Mouse (Mus musculus): ENCODE results near the gene Ehd4.

Gene Ehd4

GRCm38 (mm10) chr2:120154361-120154894, at the start of gene Ehd4:
Gene Ehd4 (minus strand): TSS chr2:120154606.
- DNase-seq (ENCODE audit: low spot score) = peak; percentile 98

DNA sequence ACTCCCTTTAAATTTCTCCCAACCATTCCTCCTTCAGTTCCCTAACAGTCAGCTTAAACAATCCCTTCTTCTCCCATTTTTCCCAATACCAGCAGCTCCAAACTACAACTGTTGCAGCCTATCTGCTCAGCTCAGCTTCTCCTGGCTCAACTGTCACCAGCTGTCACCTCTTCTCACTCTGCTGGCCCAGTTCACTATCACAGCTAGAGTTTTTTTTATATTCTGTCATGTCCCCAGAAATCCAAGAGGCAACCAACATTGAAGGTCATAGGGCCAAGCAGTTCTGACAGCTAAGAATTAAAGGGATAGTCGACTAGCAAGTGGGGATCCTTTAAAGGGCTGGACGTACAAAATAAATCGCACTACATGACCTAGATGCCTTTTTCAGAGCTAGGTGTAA, 49.3 kb upstream of the Ehd4 start:
- no peak for DNase-seq (ENCODE audit: low spot score)

DNA sequence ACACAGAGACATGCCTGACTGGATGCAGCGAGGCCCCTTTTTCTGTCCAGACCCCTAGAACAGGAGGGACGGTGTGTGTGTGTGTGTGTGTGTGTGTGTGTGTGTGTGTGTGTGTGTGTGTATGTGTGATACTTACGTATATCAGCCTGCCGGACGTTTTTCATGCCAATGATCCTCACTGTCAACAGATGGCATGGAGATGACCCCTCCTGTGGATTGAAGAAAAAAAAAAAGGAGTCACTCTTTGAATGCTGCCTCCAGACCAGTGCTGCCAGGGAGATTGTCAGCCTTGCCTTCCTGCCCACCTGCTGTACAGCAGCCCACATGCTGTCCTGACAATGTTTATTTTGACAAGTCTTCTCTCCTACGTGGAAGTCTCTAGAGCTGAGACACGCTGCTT, 45.7 kb upstream of the Ehd4 start:
- no peak for DNase-seq (ENCODE audit: low spot score)

DNA sequence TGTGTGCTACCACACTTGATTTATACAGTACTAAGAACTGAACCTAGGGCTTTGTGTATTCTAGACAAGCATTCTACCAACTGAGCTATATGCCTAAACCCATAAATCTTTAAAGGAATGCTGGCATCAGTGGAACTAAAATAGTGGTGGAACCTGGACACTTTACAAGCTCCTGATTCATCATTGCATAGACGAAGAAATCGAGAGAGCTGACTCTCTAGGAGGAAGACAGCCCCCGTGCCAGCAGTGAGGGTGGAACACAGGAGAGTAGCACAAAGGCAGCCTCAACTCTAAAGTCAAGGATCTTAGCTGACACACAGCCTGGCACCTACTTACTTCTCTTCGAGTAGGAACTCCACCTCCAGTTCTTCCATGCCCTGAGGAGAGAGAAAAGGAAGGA, 33.8 kb upstream of the Ehd4 start:
- no peak for DNase-seq (ENCODE audit: low spot score)

- no peak for DNase-seq (ENCODE audit: low spot score)
These were observed 33.2 kb upstream of the Ehd4 start for GRCm38 (mm10) chr2:120187583-120187982.

- no peak for DNase-seq (ENCODE audit: low spot score)
These were observed 31.3 kb upstream of the Ehd4 start for GRCm38 (mm10) chr2:120185527-120186276.

DNA sequence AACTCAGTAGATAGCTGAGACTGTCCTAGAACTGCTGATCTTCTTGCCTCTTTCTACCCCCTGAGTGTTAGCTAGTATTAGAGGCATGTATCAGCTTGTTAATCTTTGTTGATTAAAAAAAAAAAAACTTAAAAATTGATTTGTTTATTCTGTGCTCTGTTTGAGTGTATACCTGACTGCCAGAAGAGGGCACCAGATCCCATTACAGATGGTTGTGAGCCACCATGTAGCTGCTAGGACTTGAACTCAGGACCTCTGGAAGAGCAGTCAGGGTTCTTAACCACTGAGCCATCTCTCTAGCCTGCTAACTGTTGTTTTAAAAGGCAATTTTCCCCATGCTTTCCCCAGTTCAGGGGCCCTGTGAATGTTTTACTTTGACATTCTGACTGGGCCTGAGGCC, 24.5 kb upstream of the Ehd4 start:
- no peak for DNase-seq (ENCODE audit: low spot score)

DNA sequence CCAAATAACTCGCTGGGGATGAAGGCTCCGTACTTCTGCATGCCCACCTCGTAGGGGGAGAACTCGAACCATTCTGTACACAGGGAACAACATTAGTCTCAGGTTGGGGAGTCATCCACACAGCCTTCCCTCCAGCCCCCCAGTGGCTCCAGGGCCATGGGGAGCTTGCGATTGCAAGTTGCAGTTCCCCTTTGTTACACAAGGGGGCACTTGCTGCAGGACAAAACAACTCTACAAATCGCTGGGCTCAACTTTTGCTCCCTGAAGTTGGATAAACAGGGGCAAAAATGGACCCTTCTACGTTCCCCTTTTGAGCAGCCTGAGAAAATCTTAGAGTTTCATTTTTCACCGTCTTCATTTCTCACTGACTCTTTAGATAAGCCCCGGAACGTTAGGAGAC, 19.3 kb upstream of the Ehd4 start:
- no peak for DNase-seq (ENCODE audit: low spot score)

DNA sequence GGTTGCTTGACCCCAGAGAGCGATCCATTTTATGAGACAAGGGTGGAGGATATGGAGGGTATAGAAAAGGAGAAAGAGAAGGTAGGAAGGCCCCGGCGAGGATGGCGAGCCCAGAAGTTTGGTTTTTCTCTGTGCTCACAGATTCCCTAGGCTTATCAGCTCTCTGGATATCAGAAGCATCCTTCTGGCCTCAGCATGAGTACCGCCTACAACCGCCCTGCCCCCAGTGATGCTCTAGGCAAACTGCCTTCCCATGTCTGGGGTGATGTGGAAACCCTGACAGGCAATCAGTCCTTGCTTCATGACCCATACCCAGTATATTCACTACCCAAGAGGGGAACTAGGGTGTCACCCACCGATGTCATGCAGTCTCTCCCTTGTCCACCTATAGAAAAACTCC, 17.0 kb upstream of the Ehd4 start:
- no peak for DNase-seq (ENCODE audit: low spot score)

- no peak for DNase-seq (ENCODE audit: low spot score)
These were observed 16.3 kb upstream of the Ehd4 start for GRCm38 (mm10) chr2:120170726-120171125.

- DNase-seq (ENCODE audit: low spot score) = no peak
These were observed 15.0 kb upstream of the Ehd4 start for GRCm38 (mm10) chr2:120169382-120169781.

DNA sequence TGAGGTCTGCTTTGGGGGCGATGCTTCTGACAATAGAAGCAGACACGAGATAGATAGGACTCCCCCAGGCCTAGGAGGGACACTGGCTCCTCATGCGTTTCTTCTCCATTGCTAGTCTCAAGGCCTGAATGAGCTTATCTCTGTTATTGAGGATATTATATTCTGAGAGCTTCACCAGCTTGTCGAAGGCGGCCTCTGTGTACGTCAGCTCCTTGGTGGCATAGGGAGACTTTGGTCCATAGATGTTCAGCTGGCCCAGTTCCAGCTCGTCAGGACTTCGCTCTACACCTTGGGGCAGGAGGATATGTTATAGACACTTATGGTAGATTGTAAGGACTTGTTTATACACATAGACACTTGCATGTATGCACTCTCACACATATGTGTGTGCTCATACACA, 13.4 kb upstream of the Ehd4 start:
- no peak for DNase-seq (ENCODE audit: low spot score)

GRCm38 (mm10) chr2:120165474-120165873, 11.1 kb upstream of the Ehd4 start:
- DNase-seq (ENCODE audit: low spot score) = no peak

DNA sequence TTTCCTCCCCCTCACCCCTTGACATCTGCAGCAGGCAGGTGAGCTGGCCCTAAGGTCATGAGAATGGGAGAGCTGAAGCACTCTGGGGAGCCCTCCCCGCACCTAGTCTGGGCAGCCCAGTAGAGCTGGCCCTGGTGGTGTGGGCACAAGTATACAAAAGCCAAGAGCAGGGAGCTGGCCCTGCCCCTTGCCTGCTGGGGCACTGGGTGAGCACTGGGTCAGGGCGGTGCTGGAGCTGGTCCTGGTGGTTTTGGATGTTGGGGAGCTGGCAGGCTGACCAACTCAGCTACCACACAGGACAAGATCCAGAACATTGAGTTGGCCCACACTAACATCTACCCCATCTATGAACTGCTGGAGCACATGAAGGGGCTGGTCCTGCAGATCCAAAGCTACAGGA, 5.0 kb upstream of the Ehd4 start:
- no peak for DNase-seq (ENCODE audit: low spot score)

- DNase-seq (ENCODE audit: low spot score) = no peak
These were observed 4.4 kb upstream of the Ehd4 start for GRCm38 (mm10) chr2:120158846-120159245.

GRCm38 (mm10) chr2:120158016-120158415, 3.6 kb upstream of the Ehd4 start:
- DNase-seq (ENCODE audit: low spot score) = no peak

DNA sequence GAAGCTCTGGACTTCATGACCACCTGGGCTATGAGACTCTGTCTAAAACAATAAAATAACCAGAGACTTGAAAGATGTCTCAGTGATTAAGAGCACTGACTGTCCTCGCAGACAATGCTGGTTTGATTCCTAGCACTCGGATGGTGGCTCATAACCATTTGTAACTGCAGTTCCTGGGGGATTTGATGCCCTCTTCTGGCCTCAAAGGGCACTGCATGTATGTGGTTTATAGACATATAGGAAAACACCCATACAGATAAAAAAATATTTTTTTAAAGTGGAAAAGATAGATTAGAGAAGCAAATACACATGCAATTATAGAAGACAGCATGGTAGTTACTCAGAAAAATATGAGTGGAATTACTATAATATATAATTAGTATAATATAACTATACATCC, 3.2 kb upstream of the Ehd4 start:
- no peak for DNase-seq (ENCODE audit: low spot score)

DNA sequence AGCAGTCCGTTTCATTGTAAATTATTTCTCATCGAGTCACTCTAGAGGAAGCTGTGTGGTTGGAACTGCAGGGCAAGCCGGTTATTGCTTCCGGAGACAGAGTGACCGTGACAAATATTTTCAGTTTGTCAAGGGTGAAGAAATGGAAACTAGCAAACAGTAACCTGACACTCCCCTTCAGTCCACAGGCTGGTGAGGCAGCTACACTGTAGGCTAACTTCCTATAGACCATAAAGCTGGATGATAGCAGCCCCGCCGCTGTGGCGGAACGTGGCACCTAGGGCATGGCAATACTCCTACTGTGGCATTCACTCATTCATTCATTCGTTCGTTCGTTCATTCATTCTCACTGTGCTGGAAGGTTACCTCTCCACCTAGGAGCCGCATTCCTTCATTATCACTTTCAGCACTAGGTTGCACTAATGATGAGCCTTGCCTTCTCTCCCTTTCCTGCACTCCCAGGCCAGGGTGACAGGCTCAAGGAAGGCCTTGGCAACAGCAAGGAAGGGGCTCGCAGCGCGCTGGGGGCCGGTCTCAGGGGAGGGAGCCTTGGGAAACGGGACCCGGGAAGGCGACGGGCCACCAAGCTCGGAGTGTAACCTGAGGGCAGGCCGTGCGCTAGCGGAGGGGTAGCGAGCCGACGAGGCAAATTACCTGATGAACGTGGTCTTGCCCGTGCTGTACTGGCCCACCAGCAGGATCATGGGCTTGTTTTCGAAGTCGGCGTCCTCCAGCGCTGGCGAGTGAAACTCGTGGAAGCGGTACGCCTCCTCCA, 633 bp downstream of the Ehd4 start:
- DNase-seq (ENCODE audit: low spot score) = no peak

GRCm38 (mm10) chr2:120150571-120150970, 3.8 kb downstream of the Ehd4 start:
- no peak for DNase-seq (ENCODE audit: low spot score)

GRCm38 (mm10) chr2:120149634-120150033, 4.8 kb downstream of the Ehd4 start:
- DNase-seq (ENCODE audit: low spot score) = no peak

- DNase-seq (ENCODE audit: low spot score) = no peak
These were observed 6.4 kb downstream of the Ehd4 start for GRCm38 (mm10) chr2:120147999-120148398.

GRCm38 (mm10) chr2:120147364-120147763, 7.0 kb downstream of the Ehd4 start:
- no peak for DNase-seq (ENCODE audit: low spot score)

DNA sequence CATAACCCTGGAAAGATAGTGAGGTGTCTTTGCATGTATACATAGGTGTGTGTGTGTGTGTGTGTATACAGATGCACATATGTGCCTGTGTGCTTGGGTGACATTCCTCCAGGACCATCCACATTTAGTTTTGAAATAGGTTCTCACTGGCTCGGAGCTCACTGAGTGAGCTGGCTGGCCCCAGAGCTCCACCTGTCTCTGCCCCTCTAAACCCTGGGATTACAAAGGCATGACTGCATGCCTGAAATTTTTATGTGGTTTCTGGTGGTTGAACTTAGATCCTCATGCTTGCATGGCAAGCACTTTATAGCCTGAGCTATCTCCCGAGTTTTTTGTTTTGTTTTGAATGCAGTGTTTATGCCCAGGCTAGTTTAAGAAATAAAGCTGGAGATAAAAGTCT, 7.9 kb downstream of the Ehd4 start:
- no peak for DNase-seq (ENCODE audit: low spot score)

All from urinary bladder, postnatal 10 days (tissue).